Mouse (Mus musculus) adrenal gland, postnatal 36 days (tissue): ENCODE measurements around the gene Gm7929. TPM values are rescaled to one million over a fixed set of nuclear protein-coding genes. Genes with fewer than 3 reads are reported as not detected.
"Not testable (repeated sequence)": the region's sequence is repeated elsewhere in the genome, so short reads cannot be mapped to it uniquely, and the experiment has no call there.

Source experiments
- DNase-seq, 2 experiments: peaks; one replicate each; pipeline ENCODE4 v3.0.0; 2021; ENCODE audit warnings: mixed read lengths in 1 of 2
- long read RNA-seq, 2 experiments: library from polyadenylated mRNA; stranded (forward); transcript quantifications; one replicate each; pipeline ENCODE4 v2.0.0; 2021; ENCODE audit warnings: borderline sequencing depth in 2 of 2
- total RNA-seq, 2 experiments: library from RNA; stranded (reverse); gene quantifications; 2 replicates each; pipeline ENCODE4 v1.2.3; 2021

Gm7929 gene
- not detected for total RNA-seq
- long read RNA-seq, experiment 1, result 0 reads
- long read RNA-seq, experiment 2, result 0 reads

- not testable (repeated sequence) for DNase-seq
These were observed at the start of gene Gm7929 for GRCm38 (mm10) chr14:41750514-41750913. Gm7929 (minus strand) TSS chr14:41750614.

- not testable (repeated sequence) for DNase-seq
These were observed 21.9 kb upstream of the Gm7929 start, which contains the start of gene Gm47189 for GRCm38 (mm10) chr14:41772341-41772740. Gm47189 (minus strand) TSS chr14:41772441.

GRCm38 (mm10) chr14:41755931-41756330 is 5.5 kb upstream of the Gm7929 start:
- DNase-seq, result not testable (repeated sequence)

- DNase-seq, result not testable (repeated sequence)
These were observed 27.0 kb downstream of the Gm7929 start for GRCm38 (mm10) chr14:41723437-41723836.

- DNase-seq, result not testable (repeated sequence)
These were observed 33.2 kb downstream of the Gm7929 start for GRCm38 (mm10) chr14:41717180-41717579.

GRCm38 (mm10) chr14:41701785-41702184 is 48.6 kb downstream of the Gm7929 start, which contains the start of gene Gm8068:
Gm8068 (minus strand) TSS chr14:41701885.
- DNase-seq, result not testable (repeated sequence)

Other genes starting within 250 kb of the Gm7929 start
- gene Gm7970, start 195.0 kb downstream of the Gm7929 start, total RNA-seq, result not detected
- gene 1700049E17Rik2, start 177.4 kb downstream of the Gm7929 start, total RNA-seq, result not detected
- not detected for gene Gm3072, start 126.0 kb downstream of the Gm7929 start, total RNA-seq
- gene Gm3676, start 104.1 kb downstream of the Gm7929 start, total RNA-seq, result not detected
- gene Gm8068, start 48.7 kb downstream of the Gm7929 start, total RNA-seq, result not detected
- gene Gm47189, start 21.8 kb upstream of the Gm7929 start, total RNA-seq, result not detected
- not detected for gene Gm7980, start 156.7 kb upstream of the Gm7929 start, total RNA-seq
- gene 1700049E17Rik1, start 174.3 kb upstream of the Gm7929 start, total RNA-seq, result not detected
- gene 1700024B05Rik, start 193.4 kb upstream of the Gm7929 start, total RNA-seq, result not detected
- gene Gm6401, start 217.3 kb upstream of the Gm7929 start, total RNA-seq, result not detected
- gene Gm3543, start 232.7 kb upstream of the Gm7929 start, total RNA-seq, result not detected